Mouse (Mus musculus) lung, postnatal 0 days (tissue): ENCODE measurements at regions not wholly inside any gene's neighbourhood (a gene's known extent, or its start where the extent isn't known, plus 50 kb on each side); places are given as distances from the start of the nearest gene placed in this dataset.

Experiments used
- ATAC-seq: fragments of 200-750 bp; cut with Nextera tagmentation; 2 replicates; pipeline ENCODE4 v1.8.0; 2017; ENCODE audit warnings: moderate library complexity
- DNase-seq: peaks from one replicate; pipeline ENCODE4 v3.0.0-alpha.2; 2016; ENCODE audit warnings: low spot score
- H3K27ac ChIP-seq: fragments of 300-500 bp; sonication (generic); 2 replicates; pipeline ENCODE4 v1.5.1; 2014; ENCODE audit warnings: antibody characterized with exemption, mild to moderate bottlenecking, low read length, mixed read lengths
- H3K27me3 ChIP-seq: fragments of 300-500 bp; sonication (generic); replicated peaks from 2 replicates; pipeline ENCODE4 v1.6.1; 2014; ENCODE audit warnings: low read length, mixed read lengths; ENCODE audit not compliant: insufficient read depth
- H3K36me3 ChIP-seq: fragments of 300-500 bp; sonication (generic); 2 replicates; pipeline ENCODE4 v1.6.1; 2014; ENCODE audit warnings: low read length, mixed read lengths; ENCODE audit not compliant: insufficient read depth
- H3K4me1 ChIP-seq: fragments of 300-500 bp; sonication (generic); 2 replicates; pipeline ENCODE4 v1.6.1; 2014; ENCODE audit warnings: antibody characterized with exemption, low read depth, low read length, mixed read lengths; ENCODE audit not compliant: insufficient read depth
- H3K4me2 ChIP-seq: fragments of 300-500 bp; sonication (generic); replicated peaks from 2 replicates; pipeline ENCODE4 v1.6.1; 2014; ENCODE audit warnings: low read depth, mild to moderate bottlenecking, low read length, moderate library complexity, mixed read lengths
- H3K4me3 ChIP-seq: fragments of 300-500 bp; sonication (generic); 2 replicates; pipeline ENCODE4 v1.5.1; 2014; ENCODE audit warnings: low read depth, low read length
- H3K9ac ChIP-seq: fragments of 300-500 bp; sonication (generic); replicated peaks from 2 replicates; pipeline ENCODE4 v1.6.1; 2014; ENCODE audit warnings: low read depth, mild to moderate bottlenecking
- H3K9me3 ChIP-seq: fragments of 300-500 bp; sonication (generic); 2 replicates; pipeline ENCODE4 v1.6.1; 2016; ENCODE audit warnings: low read length, mixed read lengths
- CTCF ChIP-seq: IDR thresholded peaks from 2 replicates; pipeline ENCODE4 v1.5.1; 2016; ENCODE audit warnings: antibody characterized with exemption, mild to moderate bottlenecking
- EP300 ChIP-seq: IDR thresholded peaks from 2 replicates; pipeline ENCODE4 v1.6.1; 2016; ENCODE audit warnings: antibody characterized with exemption, mild to moderate bottlenecking, control low read depth
- WGBS: fragments of 180-500 bp; shearing (Covaris S2); extraction: QIAGEN DNeasy Blood & Tissue Kit; methylation state at CpG from one replicate; pipeline ENCODE4 v1.1.7; 2014; 5-methylcytosine and 5-hydroxymethylcytosine counted together

DNA sequence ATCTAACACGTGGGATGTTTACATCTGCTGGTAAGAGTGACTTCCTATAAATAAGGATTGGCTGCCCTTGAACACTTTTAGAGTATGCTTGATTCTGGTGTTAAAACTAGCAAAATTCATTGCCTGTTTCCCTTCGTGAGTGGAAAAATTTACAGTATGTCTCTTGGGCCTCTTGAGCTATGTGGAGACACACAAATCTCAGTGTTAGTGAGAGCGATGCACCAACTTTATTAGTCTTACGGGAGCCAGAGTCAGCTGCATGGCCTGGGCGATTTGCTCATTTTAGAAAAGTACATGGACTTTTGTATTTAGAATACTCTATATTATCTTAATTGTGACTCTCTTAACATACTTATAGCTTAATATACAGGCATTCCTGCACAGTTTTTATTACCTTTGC, 430.0 kb downstream of the Chl1 start:
- Histone ChIP-seq H3K9ac (no peak overlapping the region), H3K4me1 (no peaks in the 10 kb centered on the region), H3K9me3 (no peaks in the 10 kb centered on the region), H3K27me3 (no peaks in the 10 kb centered on the region), H3K27ac (no peak overlapping the region), H3K36me3 (no peaks in the 10 kb centered on the region), H3K4me2 (no peak overlapping the region), H3K4me3 (no peak overlapping the region)
- ATAC-seq (no peak), DNase-seq (no peak)
- WGBS, result 76% methylated on average over 5 of the region's 5 CpGs
- no peak for TF ChIP-seq CTCF
- TF ChIP-seq EP300, result no peak

DNA sequence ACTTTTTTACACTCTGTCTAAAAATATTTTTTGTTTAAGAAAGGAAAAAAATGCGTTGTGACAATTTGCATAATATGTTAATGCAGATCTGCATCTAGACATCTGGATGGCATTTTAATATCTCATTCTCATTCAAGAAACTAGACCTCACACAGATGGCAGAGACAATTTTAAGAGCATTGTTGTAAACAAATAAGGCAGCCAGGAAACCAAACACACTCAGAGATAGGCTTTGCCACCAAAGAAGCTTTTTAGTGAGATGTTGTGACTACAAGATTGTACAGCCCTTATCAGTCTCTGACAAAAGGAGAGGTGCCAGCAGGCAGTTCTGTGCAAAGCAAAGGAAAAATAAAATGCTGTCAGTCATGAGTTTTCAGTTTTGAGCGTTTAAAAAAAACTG, 434.0 kb downstream of the Chl1 start:
- no peak for DNase-seq
- no peak overlapping the region for H3K27ac ChIP-seq
- no peaks in the 10 kb centered on the region for H3K9me3 ChIP-seq
- no peaks in the 10 kb centered on the region for H3K36me3 ChIP-seq
- no peak overlapping the region for H3K4me3 ChIP-seq
- ATAC-seq, result no peak
- TF ChIP-seq CTCF (no peak), EP300 (no peak)
- 56% methylated on average over 2 of the region's 2 CpGs for WGBS
- no peak overlapping the region for H3K4me2 ChIP-seq
- no peaks in the 10 kb centered on the region for H3K4me1 ChIP-seq
- H3K27me3 ChIP-seq, result no peaks in the 10 kb centered on the region
- H3K9ac ChIP-seq, result no peak overlapping the region

GRCm38 (mm10) chr6:103947474-103947873, 437.1 kb downstream of the Chl1 start:
- Histone ChIP-seq H3K27me3 (no peaks in the 10 kb centered on the region), H3K4me2 (no peak overlapping the region), H3K9ac (no peak overlapping the region), H3K4me3 (no peak overlapping the region), H3K4me1 (no peaks in the 10 kb centered on the region), H3K9me3 (no peaks in the 10 kb centered on the region), H3K36me3 (no peaks in the 10 kb centered on the region), H3K27ac (no peak overlapping the region)
- 46% methylated on average over 3 of the region's 3 CpGs for WGBS
- DNase-seq (no peak), ATAC-seq (no peak)
- TF ChIP-seq CTCF (no peak), EP300 (no peak)

DNA sequence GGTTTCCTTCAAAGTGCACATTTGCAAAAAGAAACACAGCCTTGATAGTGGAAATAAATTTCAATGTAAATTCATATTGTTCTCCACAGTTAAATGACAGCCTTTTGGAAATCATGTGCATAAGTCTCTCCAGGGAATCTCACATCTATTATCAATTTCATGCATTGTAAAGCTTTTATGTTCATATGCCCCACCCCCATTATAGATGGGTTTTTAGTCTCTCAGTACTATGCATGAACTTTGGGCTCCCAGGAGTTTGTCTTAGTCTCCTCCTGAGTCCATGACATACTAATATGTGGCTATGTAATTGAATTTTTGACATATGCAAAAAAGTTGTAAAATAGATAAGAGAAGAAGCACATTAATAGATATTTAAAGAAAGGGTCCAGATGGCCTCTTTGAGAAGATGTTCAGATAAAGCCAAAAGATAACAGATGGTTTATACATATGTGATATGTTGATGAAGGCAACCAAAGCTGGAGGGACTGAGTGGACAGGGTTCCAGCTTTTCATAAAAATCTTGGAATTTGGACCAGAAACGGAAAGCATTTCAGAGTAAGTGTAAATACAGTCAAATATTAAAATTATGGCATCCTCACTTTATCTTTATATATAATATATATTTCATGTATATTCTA, 442.9 kb downstream of the Chl1 start:
- no peaks in the 10 kb centered on the region for H3K4me1 ChIP-seq
- H3K36me3 ChIP-seq, result no peaks in the 10 kb centered on the region
- H3K27me3 ChIP-seq, result no peaks in the 10 kb centered on the region
- no peak overlapping the region for H3K4me2 ChIP-seq
- H3K9ac ChIP-seq, result no peak overlapping the region
- TF ChIP-seq CTCF (no peak), EP300 (no peak)
- H3K4me3 ChIP-seq, result no peak overlapping the region
- H3K27ac ChIP-seq, result no peak overlapping the region
- H3K9me3 ChIP-seq, result no peaks in the 10 kb centered on the region
- WGBS, result 40% methylated on average over 1 of the region's 1 CpGs
- ATAC-seq, result no peak
- DNase-seq, result no peak

- no peak overlapping the region for H3K27ac ChIP-seq
- no peak overlapping the region for H3K9ac ChIP-seq
- ATAC-seq, result no peak
- H3K4me2 ChIP-seq, result no peak overlapping the region
- DNase-seq, result no peak
- H3K4me1 ChIP-seq, result no peaks in the 10 kb centered on the region
- H3K36me3 ChIP-seq, result no peaks in the 10 kb centered on the region
- 70% methylated on average over 2 of the region's 2 CpGs for WGBS
- no peaks in the 10 kb centered on the region for H3K9me3 ChIP-seq
- H3K4me3 ChIP-seq, result no peak overlapping the region
- no peaks in the 10 kb centered on the region for H3K27me3 ChIP-seq
- TF ChIP-seq EP300, result no peak
- no peak for TF ChIP-seq CTCF
Measured at GRCm38 (mm10) chr6:103959002-103959401, 448.6 kb downstream of the Chl1 start.

DNA sequence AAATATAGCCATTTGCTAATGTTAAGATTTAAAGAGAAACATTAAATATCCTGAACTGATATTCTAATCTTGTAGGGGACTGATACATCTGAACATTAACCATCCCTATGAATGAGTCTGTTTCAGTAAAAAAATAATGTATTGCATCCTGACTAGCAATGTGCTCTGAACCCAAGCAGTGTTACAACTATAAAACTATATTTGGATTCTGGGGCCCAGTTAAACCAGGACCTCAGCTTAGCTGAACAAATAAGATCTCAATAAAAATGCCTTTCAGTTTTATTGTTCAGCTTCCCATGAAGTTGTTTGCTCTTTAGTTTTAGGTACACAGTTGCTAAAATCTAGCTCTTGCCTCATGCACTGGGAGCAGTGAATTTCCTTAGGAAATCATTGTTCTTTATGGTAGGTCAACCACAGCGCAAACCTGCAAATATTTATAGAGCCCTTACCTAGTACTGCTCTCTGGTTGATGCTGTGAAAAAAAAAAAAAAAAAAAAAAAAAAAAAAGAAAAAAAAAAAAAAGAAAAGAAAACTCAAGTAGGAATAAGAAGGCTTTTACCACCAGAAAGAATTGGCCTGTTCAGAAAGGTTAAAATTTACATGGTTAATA, 457.5 kb downstream of the Chl1 start:
- 74% methylated on average over 1 of the region's 1 CpGs for WGBS
- Histone ChIP-seq H3K27me3 (no peaks in the 10 kb centered on the region), H3K36me3 (no peaks in the 10 kb centered on the region), H3K4me3 (no peak overlapping the region), H3K9ac (no peak overlapping the region), H3K27ac (no peak overlapping the region), H3K4me1 (no peaks in the 10 kb centered on the region), H3K4me2 (no peak overlapping the region), H3K9me3 (no peaks in the 10 kb centered on the region)
- no peak for ATAC-seq
- no peak for TF ChIP-seq EP300
- TF ChIP-seq CTCF, result no peak
- peak; percentile 27 for DNase-seq
